Mouse (Mus musculus): ENCODE data around the gene Rbm14. TPM values are rescaled to one million over a fixed set of nuclear protein-coding genes. Genes with fewer than 3 reads are reported as not detected.

Rbm14 gene
- polyA plus RNA-seq, 1 experiment from 2014 or later: 110 TPM

GRCm38 (mm10) chr19:4811909-4812242 lies 442 bp upstream of the Rbm14 start:
- Histone ChIP-seq H3K27me3 (no peaks in the 10 kb centered on the region), H3K9me3 (no peaks in the 10 kb centered on the region), H3K4me2 (replicated peaks) (peak overlapping the region; percentile 89), H3K27ac (peak overlapping the region; percentile 94), H3K4me1 (peaks cover 25% of the 10 kb centered on the region), H3K9ac (peak overlapping the region; percentile 75), H3K36me3 (no peaks in the 10 kb centered on the region), H3K4me3 (peak overlapping the region; percentile 92)
- ATAC-seq (ENCODE audit: insufficient number of reproducible peaks, insufficient read depth, low FRiP score, low TSS enrichment): peak; percentile 47; the same call in 1 of the 2 replicates
- WGBS: 5% methylated on average over 12 of the region's 12 CpGs

- H3K9me3 ChIP-seq: no peaks in the 10 kb centered on the region
- no peak; the same call in 1 of the 2 replicates for ATAC-seq (ENCODE audit: insufficient number of reproducible peaks, insufficient read depth, low FRiP score, low TSS enrichment)
- H3K27me3 ChIP-seq: no peaks in the 10 kb centered on the region
- H3K4me3 ChIP-seq: peak overlapping the region; percentile 92
- peaks cover 27% of the 10 kb centered on the region for H3K4me1 ChIP-seq
- peak overlapping the region; percentile 80 for H3K9ac ChIP-seq
- WGBS: under 1% methylated on average over 17 of the region's 17 CpGs
- peak overlapping the region; percentile 94 for H3K27ac ChIP-seq
- peak overlapping the region; percentile 89 for H3K4me2 ChIP-seq (replicated peaks)
- H3K36me3 ChIP-seq: no peaks in the 10 kb centered on the region
Observed at GRCm38 (mm10) chr19:4810746-4811062, 730 bp downstream of the Rbm14 start.

- no peaks in the 10 kb centered on the region for H3K9me3 ChIP-seq
- no peaks in the 10 kb centered on the region for H3K27me3 ChIP-seq
- no peak for ATAC-seq (ENCODE audit: insufficient number of reproducible peaks, insufficient read depth, low FRiP score, low TSS enrichment)
- H3K36me3 ChIP-seq: no peaks in the 10 kb centered on the region
- H3K9ac ChIP-seq: peak overlapping the region; percentile 80
- peak overlapping the region; percentile 89 for H3K4me2 ChIP-seq (replicated peaks)
- no peak overlapping the region for H3K27ac ChIP-seq
- peaks cover 28% of the 10 kb centered on the region for H3K4me1 ChIP-seq
- H3K4me3 ChIP-seq: peak overlapping the region; percentile 92
- WGBS: 0% methylated on average over 14 of the region's 14 CpGs
Observed at GRCm38 (mm10) chr19:4810309-4810708, 1.1 kb downstream of the Rbm14 start.

- 84% methylated on average over 10 of the region's 10 CpGs for WGBS
- H3K9ac ChIP-seq: no peak overlapping the region
Observed at GRCm38 (mm10) chr19:4803283-4803682, 8.2 kb downstream of the Rbm14 start.

GRCm38 (mm10) chr19:4802691-4803091 lies 8.7 kb downstream of the Rbm14 start:
- no peak overlapping the region for H3K9ac ChIP-seq
- H3K27me3 ChIP-seq: no peaks in the 10 kb centered on the region
- H3K4me2 ChIP-seq (replicated peaks): no peak overlapping the region
- ATAC-seq (ENCODE audit: insufficient number of reproducible peaks, insufficient read depth, low FRiP score, low TSS enrichment): 0 out of 2 replicates have a peak, but pooled peaks have one; percentile 47
- H3K36me3 ChIP-seq: peaks cover 63% of the 10 kb centered on the region
- H3K9me3 ChIP-seq: no peaks in the 10 kb centered on the region
- H3K4me3 ChIP-seq: no peak overlapping the region
- H3K4me1 ChIP-seq: peaks cover 5% of the 10 kb centered on the region; the same call in 1 of the 2 replicates
- H3K27ac ChIP-seq: no peak overlapping the region
- WGBS: 92% methylated on average over 7 of the region's 7 CpGs

More at GRCm38 (mm10) chr19:4803283-4803682, 8.2 kb downstream of the Rbm14 start:
- no peak overlapping the region for H3K4me3 ChIP-seq
- H3K27me3 ChIP-seq: no peaks in the 10 kb centered on the region
- ATAC-seq (ENCODE audit: insufficient number of reproducible peaks, insufficient read depth, low FRiP score, low TSS enrichment): peak; percentile 56; the same call in 1 of the 2 replicates
- no peaks in the 10 kb centered on the region for H3K9me3 ChIP-seq
- peaks cover 11% of the 10 kb centered on the region for H3K4me1 ChIP-seq
- no peak overlapping the region for H3K27ac ChIP-seq
- no peak overlapping the region for H3K4me2 ChIP-seq (replicated peaks)
- H3K36me3 ChIP-seq: peaks cover 58% of the 10 kb centered on the region

GRCm38 (mm10) chr19:4799083-4799482 lies 12.4 kb downstream of the Rbm14 start:
- no peak for ATAC-seq (ENCODE audit: insufficient number of reproducible peaks, insufficient read depth, low FRiP score, low TSS enrichment)
- WGBS: 94% methylated on average over 5 of the region's 5 CpGs

GRCm38 (mm10) chr19:4797846-4798245 lies 13.6 kb downstream of the Rbm14 start:
- no peak overlapping the region for H3K4me3 ChIP-seq
- no peak overlapping the region for H3K27ac ChIP-seq
- no peak for ATAC-seq (ENCODE audit: insufficient number of reproducible peaks, insufficient read depth, low FRiP score, low TSS enrichment)
- WGBS: 90% methylated on average over 2 of the region's 2 CpGs
- no peaks in the 10 kb centered on the region for H3K9me3 ChIP-seq
- H3K4me1 ChIP-seq: peaks cover 8% of the 10 kb centered on the region
- H3K4me2 ChIP-seq (replicated peaks): no peak overlapping the region
- H3K36me3 ChIP-seq: peaks cover 58% of the 10 kb centered on the region
- H3K27me3 ChIP-seq: no peaks in the 10 kb centered on the region
- H3K9ac ChIP-seq: no peak overlapping the region

More at GRCm38 (mm10) chr19:4799083-4799482, 12.4 kb downstream of the Rbm14 start:
- Histone ChIP-seq H3K9me3 (no peaks in the 10 kb centered on the region), H3K9ac (no peak overlapping the region), H3K4me3 (no peak overlapping the region), H3K27ac (no peak overlapping the region), H3K4me2 (replicated peaks) (no peak overlapping the region), H3K4me1 (peaks cover 8% of the 10 kb centered on the region), H3K27me3 (no peaks in the 10 kb centered on the region), H3K36me3 (peaks cover 70% of the 10 kb centered on the region)

- H3K9me3 ChIP-seq: no peaks in the 10 kb centered on the region
- H3K4me1 ChIP-seq: peaks cover 20% of the 10 kb centered on the region
- no peak overlapping the region for H3K9ac ChIP-seq
Observed at GRCm38 (mm10) chr19:4795929-4796328, 15.5 kb downstream of the Rbm14 start.

GRCm38 (mm10) chr19:4793831-4794422 lies 17.5 kb downstream of the Rbm14 start, which contains the start of gene Rbm4:
Gene Rbm4, minus strand, starts transcription at chr19:4793901.
- H3K36me3 ChIP-seq: peaks cover 48% of the 10 kb centered on the region
- peak within 1 kb of the TSS; percentile 72 for H3K27ac ChIP-seq
- peak within 1 kb of the TSS; percentile 48 for H3K9ac ChIP-seq
- H3K9me3 ChIP-seq: no peaks in the 10 kb centered on the region
- WGBS: under 1% methylated on average over 31 of the region's 31 CpGs
- H3K4me1 ChIP-seq: peaks cover 34% of the 10 kb centered on the region
- no peaks in the 10 kb centered on the region for H3K27me3 ChIP-seq
- peak within 1 kb of the TSS; percentile 76 for H3K4me2 ChIP-seq (replicated peaks)
- peak; percentile 97 for ATAC-seq (ENCODE audit: insufficient number of reproducible peaks, insufficient read depth, low FRiP score, low TSS enrichment)
- peak within 1 kb of the TSS; percentile 72 for H3K4me3 ChIP-seq

More at GRCm38 (mm10) chr19:4795929-4796328, 15.5 kb downstream of the Rbm14 start:
- no peak overlapping the region for H3K27ac ChIP-seq
- 88% methylated on average over 1 of the region's 1 CpGs for WGBS
- H3K4me3 ChIP-seq: no peak overlapping the region
- no peak overlapping the region for H3K4me2 ChIP-seq (replicated peaks)
- H3K27me3 ChIP-seq: no peaks in the 10 kb centered on the region
- ATAC-seq (ENCODE audit: insufficient number of reproducible peaks, insufficient read depth, low FRiP score, low TSS enrichment): no peak
- peaks cover 51% of the 10 kb centered on the region for H3K36me3 ChIP-seq

- Histone ChIP-seq H3K9me3 (no peaks in the 10 kb centered on the region), H3K4me3 (peak overlapping the region; percentile 72), H3K4me1 (peaks cover 34% of the 10 kb centered on the region), H3K4me2 (replicated peaks) (peak overlapping the region; percentile 76), H3K36me3 (peaks cover 44% of the 10 kb centered on the region), H3K27me3 (no peaks in the 10 kb centered on the region), H3K27ac (peak overlapping the region; percentile 72), H3K9ac (peak overlapping the region; percentile 48)
- under 1% methylated on average over 16 of the region's 16 CpGs for WGBS
- ATAC-seq (ENCODE audit: insufficient number of reproducible peaks, insufficient read depth, low FRiP score, low TSS enrichment): peak; percentile 17; the same call in 1 of the 2 replicates
Observed at GRCm38 (mm10) chr19:4793281-4793830, 18.1 kb downstream of the Rbm14 start.

GRCm38 (mm10) chr19:4786313-4786712 lies 25.1 kb downstream of the Rbm14 start:
- no peak for ATAC-seq (ENCODE audit: insufficient number of reproducible peaks, insufficient read depth, low FRiP score, low TSS enrichment)
- 90% methylated on average over 2 of the region's 2 CpGs for WGBS

GRCm38 (mm10) chr19:4785206-4785605 lies 26.2 kb downstream of the Rbm14 start:
- Histone ChIP-seq H3K27ac (no peak overlapping the region), H3K27me3 (no peaks in the 10 kb centered on the region), H3K36me3 (peaks cover 82% of the 10 kb centered on the region), H3K4me1 (peaks cover 12% of the 10 kb centered on the region), H3K9me3 (no peaks in the 10 kb centered on the region), H3K4me2 (replicated peaks) (no peak overlapping the region), H3K9ac (no peak overlapping the region), H3K4me3 (no peak overlapping the region)
- WGBS: 92% methylated on average over 7 of the region's 7 CpGs
- ATAC-seq (ENCODE audit: insufficient number of reproducible peaks, insufficient read depth, low FRiP score, low TSS enrichment): no peak

More at GRCm38 (mm10) chr19:4786313-4786712, 25.1 kb downstream of the Rbm14 start:
- Histone ChIP-seq H3K4me2 (replicated peaks) (no peak overlapping the region), H3K9ac (no peak overlapping the region), H3K4me3 (no peak overlapping the region), H3K4me1 (peaks cover 23% of the 10 kb centered on the region), H3K27me3 (no peaks in the 10 kb centered on the region), H3K9me3 (no peaks in the 10 kb centered on the region), H3K36me3 (peaks cover 85% of the 10 kb centered on the region), H3K27ac (no peak overlapping the region)
